Mouse (Mus musculus): Measurements from ENCODE around the gene Tlr7. TPM values are rescaled to one million over a fixed set of nuclear protein-coding genes. Genes with fewer than 3 reads are reported as not detected.
A peak's percentile ranks its signal among the peaks of the same experiment; 100 is the strongest.

The Tlr7 gene
- total and polyA plus RNA-seq, 2 experiments = 0.42 to 1.3 TPM

- TF ChIP-seq POLR2A (IDR thresholded peaks at IDR 0.05; ENCODE audit: extremely low read depth, insufficient read depth, low read length) (no peak), CTCF (IDR thresholded peaks at IDR 0.05; ENCODE audit: low read depth, low read length) (no peak)
- Histone ChIP-seq H3K4me1 (ENCODE audit: control insufficient read depth, insufficient read depth, low read length) (no peaks in the 10 kb centered on the region), H3K4me3 (ENCODE audit: insufficient read depth, low read depth, low read length) (no peak overlapping the region), H3K27me3 (ENCODE audit: control insufficient read depth, insufficient read depth, low read length) (no peaks in the 10 kb centered on the region), H3K9ac (ENCODE audit: low read depth, low read length) (no peak overlapping the region), H3K36me3 (ENCODE audit: control insufficient read depth, insufficient read depth, low read length) (no peaks in the 10 kb centered on the region), H3K79me2 (ENCODE audit: control insufficient read depth, insufficient read depth, low read length) (no peaks in the 10 kb centered on the region), H3K27ac (replicated peaks; ENCODE audit: insufficient read depth, low read depth, low read length) (no peak overlapping the region)
- 86% methylated on average over 1 of the region's 1 CpGs for WGBS
- DNase-seq (ENCODE audit: extremely low read depth, low read depth, low spot score) = no peak
Measured at GRCm38 (mm10) chrX:167334571-167334970, 4.2 kb upstream of the Tlr7 start.

DNA sequence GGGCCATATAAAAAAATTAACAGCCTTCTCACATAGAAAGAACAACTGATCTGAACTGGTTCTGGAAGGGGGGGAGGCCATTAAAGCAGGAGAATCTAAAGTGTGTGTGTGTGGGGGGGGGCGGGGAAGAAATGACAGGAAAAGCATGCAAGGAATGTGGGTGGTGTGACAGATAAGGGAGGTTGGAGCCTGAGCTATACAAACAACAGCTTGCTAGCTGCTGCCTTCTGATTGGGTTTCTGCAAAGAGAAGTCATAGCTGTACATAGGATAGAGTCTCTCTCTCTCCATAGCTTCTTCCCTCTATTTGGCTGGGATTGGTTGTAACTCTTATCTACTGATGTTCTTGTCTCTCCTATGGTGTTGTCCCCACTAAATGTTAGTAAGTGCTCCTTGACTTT lies 2.2 kb upstream of the Tlr7 start:
- Histone ChIP-seq H3K27ac (replicated peaks; ENCODE audit: insufficient read depth, low read depth, low read length) (no peak overlapping the region), H3K9ac (ENCODE audit: low read depth, low read length) (no peak overlapping the region), H3K4me1 (ENCODE audit: control insufficient read depth, insufficient read depth, low read length) (no peaks in the 10 kb centered on the region; the same call in 1 of the 2 replicates), H3K27me3 (ENCODE audit: control insufficient read depth, insufficient read depth, low read length) (no peaks in the 10 kb centered on the region), H3K36me3 (ENCODE audit: control insufficient read depth, insufficient read depth, low read length) (no peaks in the 10 kb centered on the region), H3K4me3 (ENCODE audit: insufficient read depth, low read depth, low read length) (no peak overlapping the region), H3K79me2 (ENCODE audit: control insufficient read depth, insufficient read depth, low read length) (no peaks in the 10 kb centered on the region)
- no CpG with 5 or more reads among the region's 1 CpGs for WGBS
- DNase-seq (ENCODE audit: extremely low read depth, low read depth, low spot score) = no peak
- TF ChIP-seq CTCF (IDR thresholded peaks at IDR 0.05; ENCODE audit: low read depth, low read length) (no peak), POLR2A (IDR thresholded peaks at IDR 0.05; ENCODE audit: extremely low read depth, insufficient read depth, low read length) (no peak)

DNA sequence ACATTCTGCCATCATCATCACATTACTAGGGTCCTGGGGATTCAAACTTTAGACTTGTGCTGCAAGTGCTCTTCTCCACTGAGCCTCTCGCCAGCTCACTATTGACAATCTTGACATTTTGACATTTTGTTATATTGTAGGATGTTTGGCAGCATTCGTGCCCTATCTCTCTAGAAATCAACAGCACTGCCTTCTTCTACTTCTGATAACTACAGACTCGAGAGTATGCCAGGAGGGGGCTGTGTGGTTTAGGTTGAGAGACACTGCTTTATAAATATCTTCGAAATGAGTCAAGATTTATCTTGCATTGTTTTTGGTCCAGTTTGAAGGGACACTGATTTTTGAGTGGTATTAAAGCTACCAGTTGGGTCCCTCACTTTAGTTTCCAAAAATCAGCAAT lies 635 bp upstream of the Tlr7 start:
- DNase-seq (ENCODE audit: extremely low read depth, low read depth, low spot score) = no peak
- H3K27me3 ChIP-seq (ENCODE audit: control insufficient read depth, insufficient read depth, low read length) = no peaks in the 10 kb centered on the region
- H3K9ac ChIP-seq (ENCODE audit: low read depth, low read length) = no peak overlapping the region
- no peak overlapping the region for H3K27ac ChIP-seq (replicated peaks; ENCODE audit: insufficient read depth, low read depth, low read length)
- H3K4me3 ChIP-seq (ENCODE audit: insufficient read depth, low read depth, low read length) = no peak overlapping the region
- TF ChIP-seq CTCF (IDR thresholded peaks at IDR 0.05; ENCODE audit: low read depth, low read length) (no peak), POLR2A (IDR thresholded peaks at IDR 0.05; ENCODE audit: extremely low read depth, insufficient read depth, low read length) (no peak)
- 66% methylated on average over 4 of the region's 4 CpGs for WGBS
- no peaks in the 10 kb centered on the region; the same call in 1 of the 2 replicates for H3K4me1 ChIP-seq (ENCODE audit: control insufficient read depth, insufficient read depth, low read length)
- no peaks in the 10 kb centered on the region for H3K36me3 ChIP-seq (ENCODE audit: control insufficient read depth, insufficient read depth, low read length)
- no peaks in the 10 kb centered on the region for H3K79me2 ChIP-seq (ENCODE audit: control insufficient read depth, insufficient read depth, low read length)

- Histone ChIP-seq H3K27me3 (ENCODE audit: control insufficient read depth, insufficient read depth, low read length) (no peaks in the 10 kb centered on the region), H3K27ac (replicated peaks; ENCODE audit: insufficient read depth, low read depth, low read length) (no peak overlapping the region), H3K36me3 (ENCODE audit: control insufficient read depth, insufficient read depth, low read length) (no peaks in the 10 kb centered on the region), H3K4me1 (ENCODE audit: control insufficient read depth, insufficient read depth, low read length) (no peaks in the 10 kb centered on the region; the same call in 1 of the 2 replicates), H3K9ac (ENCODE audit: low read depth, low read length) (no peak overlapping the region), H3K79me2 (ENCODE audit: control insufficient read depth, insufficient read depth, low read length) (no peaks in the 10 kb centered on the region), H3K4me3 (ENCODE audit: insufficient read depth, low read depth, low read length) (no peak overlapping the region)
- TF ChIP-seq POLR2A (IDR thresholded peaks at IDR 0.05; ENCODE audit: extremely low read depth, insufficient read depth, low read length) (no peak), CTCF (IDR thresholded peaks at IDR 0.05; ENCODE audit: low read depth, low read length) (no peak)
- no peak for DNase-seq (ENCODE audit: extremely low read depth, low read depth, low spot score)
- WGBS = 23% methylated on average over 1 of the region's 1 CpGs
Measured at GRCm38 (mm10) chrX:167329620-167330019, 738 bp downstream of the Tlr7 start.

DNA sequence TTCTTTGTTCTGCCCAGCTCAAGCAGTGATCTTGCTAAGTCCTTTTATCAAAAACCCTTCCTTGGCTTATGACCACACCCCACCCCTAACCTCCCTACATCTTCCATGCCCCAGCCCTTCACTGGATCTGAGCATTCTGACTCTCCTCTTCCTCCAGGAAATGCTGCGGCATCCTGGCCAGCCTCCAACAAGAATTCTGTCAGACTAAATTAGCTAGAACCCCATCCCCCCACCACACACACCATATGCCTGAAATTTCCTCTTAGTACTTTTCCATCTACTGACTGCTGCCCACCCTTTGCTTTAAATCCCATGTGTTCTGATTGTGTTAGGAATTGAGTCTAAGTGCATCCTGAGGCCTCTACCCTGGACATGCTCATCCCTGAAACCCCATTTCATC lies 1.3 kb downstream of the Tlr7 start:
- H3K79me2 ChIP-seq (ENCODE audit: control insufficient read depth, insufficient read depth, low read length) = no peaks in the 10 kb centered on the region
- no peak for DNase-seq (ENCODE audit: extremely low read depth, low read depth, low spot score)
- no peaks in the 10 kb centered on the region; the same call in 1 of the 2 replicates for H3K4me1 ChIP-seq (ENCODE audit: control insufficient read depth, insufficient read depth, low read length)
- H3K27me3 ChIP-seq (ENCODE audit: control insufficient read depth, insufficient read depth, low read length) = no peaks in the 10 kb centered on the region
- 100% methylated on average over 1 of the region's 1 CpGs for WGBS
- H3K27ac ChIP-seq (replicated peaks; ENCODE audit: insufficient read depth, low read depth, low read length) = 0 out of 2 replicates have a peak overlapping the region, but pooled peaks have one; percentile 8
- H3K4me3 ChIP-seq (ENCODE audit: insufficient read depth, low read depth, low read length) = no peak overlapping the region
- TF ChIP-seq POLR2A (IDR thresholded peaks at IDR 0.05; ENCODE audit: extremely low read depth, insufficient read depth, low read length) (no peak), CTCF (IDR thresholded peaks at IDR 0.05; ENCODE audit: low read depth, low read length) (no peak)
- H3K36me3 ChIP-seq (ENCODE audit: control insufficient read depth, insufficient read depth, low read length) = no peaks in the 10 kb centered on the region
- H3K9ac ChIP-seq (ENCODE audit: low read depth, low read length) = no peak overlapping the region

GRCm38 (mm10) chrX:167328519-167328918 lies 1.8 kb downstream of the Tlr7 start:
- Histone ChIP-seq H3K79me2 (ENCODE audit: control insufficient read depth, insufficient read depth, low read length) (no peaks in the 10 kb centered on the region), H3K4me3 (ENCODE audit: insufficient read depth, low read depth, low read length) (no peak overlapping the region), H3K27ac (replicated peaks; ENCODE audit: insufficient read depth, low read depth, low read length) (no peak overlapping the region), H3K36me3 (ENCODE audit: control insufficient read depth, insufficient read depth, low read length) (no peaks in the 10 kb centered on the region), H3K4me1 (ENCODE audit: control insufficient read depth, insufficient read depth, low read length) (no peaks in the 10 kb centered on the region; the same call in 1 of the 2 replicates), H3K9ac (ENCODE audit: low read depth, low read length) (no peak overlapping the region), H3K27me3 (ENCODE audit: control insufficient read depth, insufficient read depth, low read length) (no peaks in the 10 kb centered on the region)
- WGBS = 85% methylated on average over 3 of the region's 3 CpGs
- TF ChIP-seq POLR2A (IDR thresholded peaks at IDR 0.05; ENCODE audit: extremely low read depth, insufficient read depth, low read length) (no peak), CTCF (IDR thresholded peaks at IDR 0.05; ENCODE audit: low read depth, low read length) (no peak)
- DNase-seq (ENCODE audit: extremely low read depth, low read depth, low spot score) = no peak
